Mouse (Mus musculus) myocyte (in vitro differentiated cells): ENCODE measurements around the gene Mfap3l.
A peak's percentile ranks its signal among the peaks of the same experiment; 100 is the strongest.

Experiments
- CEBPB ChIP-seq: IDR thresholded peaks from 2 replicates; pipeline ENCODE4 v1.6.1; 2011; ENCODE audit warnings: mild to moderate bottlenecking, moderate library complexity; ENCODE audit not compliant: poor library complexity, insufficient read depth, severe bottlenecking
- E2F4 ChIP-seq: IDR thresholded peaks from one replicate; pipeline ENCODE4 v1.6.1; 2011; ENCODE audit warnings: mild to moderate bottlenecking, control low read depth, moderate library complexity; ENCODE audit not compliant: insufficient read depth
- MAX ChIP-seq: IDR thresholded peaks from one replicate; pipeline ENCODE4 v1.6.1; 2011; ENCODE audit warnings: low read depth, mild to moderate bottlenecking, control low read depth
- MYOD1 ChIP-seq, 3 experiments: IDR thresholded peaks; one replicate each; pipeline ENCODE4 v1.6.1; 2011; ENCODE audit warnings: control low read depth in 2 of 3, low read depth in 2 of 3, mild to moderate bottlenecking in 2 of 3, moderate library complexity in 1 of 3; ENCODE audit not compliant: insufficient read length in 2 of 3, control insufficient read depth in 1 of 3
- MYOG ChIP-seq, 3 experiments: IDR thresholded peaks; one replicate each; pipeline ENCODE4 v1.6.1; 2011; ENCODE audit warnings: control low read depth in 2 of 3, low read depth in 2 of 3, mild to moderate bottlenecking in 2 of 3; ENCODE audit not compliant: insufficient read length in 2 of 3, control insufficient read depth in 1 of 3, insufficient read depth in 1 of 3
- POLR2A ChIP-seq: IDR thresholded peaks from one replicate; pipeline ENCODE4 v1.6.1; 2011; ENCODE audit warnings: low read depth, mild to moderate bottlenecking, control low read depth, moderate library complexity; ENCODE audit not compliant: insufficient read length
- TCF12 ChIP-seq: IDR thresholded peaks from one replicate; pipeline ENCODE4 v1.6.1; 2011; ENCODE audit warnings: mild to moderate bottlenecking, control low read depth; ENCODE audit not compliant: poor library complexity, insufficient read depth, severe bottlenecking

- TF ChIP-seq POLR2A (peak; percentile 38), E2F4 (no peak), CEBPB (no peak), TCF12 (no peak), MAX (no peak), MYOG (IDR thresholded peaks at IDR 0.05; ENCODE audit: control insufficient read depth in 1 of 3, insufficient read depth in 1 of 3, insufficient read length in 2 of 3, low read depth in 2 of 3) (peak in 1 of 3 experiments; percentile 37), MYOD1 (IDR thresholded peaks at IDR 0.05; ENCODE audit: control insufficient read depth in 1 of 3, insufficient read length in 2 of 3, low read depth in 2 of 3) (peak in 1 of 3 experiments; percentile 37)
These were observed 467 bp downstream of the Mfap3l start for GRCm38 (mm10) chr8:60632933-60633655.
